Comparison of ENCODE assay signal across 9 mouse cellular contexts in genomic region chr7:19748219-19749195, GRCm38 (mm10). TPM values are rescaled to one million over a fixed set of nuclear protein-coding genes. Genes with fewer than 3 reads are reported as not detected.
DNase-seq lines count a peak whose midpoint lies in the region; ATAC-seq and TF ChIP-seq lines count a peak whose summit lies in the region.
"Had no signal": no experiment of that assay in that cellular context is flagged by ENCODE, and none has a peak within 500 bp of the region (broad histone marks: within the 10 kb centered on the region; RNA-seq: fewer than 3 reads in every experiment).

No protein-coding gene starts in this region.

- no peaks in the 10 kb centered on the region for H3K36me3 ChIP-seq in heart, embryonic 16.5 days (ENCODE audit: control insufficient read depth, insufficient read depth)
- H3K36me3 ChIP-seq in limb, embryonic 13.5 days: peaks cover 12% of the 10 kb centered on the region
- H3K36me3 ChIP-seq in myocyte (ENCODE audit: control insufficient read depth, insufficient read depth): no peaks in the 10 kb centered on the region

- peak overlapping the region; percentile 23 for H3ac ChIP-seq in myocyte (ENCODE audit: control insufficient read depth, insufficient read length)

- peaks cover 23% of the 10 kb centered on the region for H3K4me1 ChIP-seq in brown adipose tissue, adult 24 weeks (ENCODE audit: control insufficient read depth, insufficient read depth, insufficient read length, low read length)
- H3K4me1 ChIP-seq in heart, embryonic 16.5 days (ENCODE audit: control insufficient read depth, insufficient read depth, low read length): peaks cover 57% of the 10 kb centered on the region
- H3K4me1 ChIP-seq in limb, embryonic 13.5 days: peaks cover 47% of the 10 kb centered on the region

- peak; percentile 22 to 24 for DNase-seq in left cerebral cortex, adult 2 months (ENCODE audit: extremely low spot score in 1 of 2, low spot score in 2 of 2)
- no peak for DNase-seq in left cerebral cortex, adult 8-10 months (ENCODE audit: low spot score in 2 of 2)
- DNase-seq in frontal cortex, postnatal 25 days (ENCODE audit: low spot score in 2 of 2): no peak

- peak overlapping the region; percentile 63 for H3K4me3 ChIP-seq in left cerebral cortex, adult 2 months
- peak overlapping the region; percentile 89 for H3K4me3 ChIP-seq in brown adipose tissue, adult 24 weeks (ENCODE audit: insufficient read depth, low read depth, low read length)
- peak overlapping the region; percentile 71 for H3K4me3 ChIP-seq in heart, embryonic 16.5 days (ENCODE audit: low read length)
- H3K4me3 ChIP-seq in limb, embryonic 13.5 days: peak overlapping the region; percentile 84
- peak overlapping the region; percentile 63 for H3K4me3 ChIP-seq in myocyte

- no peaks in the 10 kb centered on the region for H3K9me3 ChIP-seq in heart, embryonic 16.5 days (replicated peaks; ENCODE audit: control insufficient read depth, low read length)
- no peaks in the 10 kb centered on the region for H3K9me3 ChIP-seq in limb, embryonic 13.5 days

- H3K27me3 ChIP-seq in heart, embryonic 16.5 days (ENCODE audit: control insufficient read depth, insufficient read depth, low read length): no peaks in the 10 kb centered on the region
- H3K27me3 ChIP-seq in limb, embryonic 13.5 days: no peaks in the 10 kb centered on the region
- H3K27me3 ChIP-seq in myocyte (ENCODE audit: control insufficient read depth, insufficient read depth, insufficient read length): no peaks in the 10 kb centered on the region

- WGBS in heart, embryonic 16.5 days: under 1% methylated on average over 32 of the region's 32 CpGs
- WGBS in limb, embryonic 13.5 days: under 1% methylated on average over 32 of the region's 32 CpGs

- ATAC-seq in heart, embryonic 16.5 days (replicated peaks; ENCODE audit: extremely low read depth, insufficient read depth, low FRiP score): no peak
- no peak for ATAC-seq in limb, embryonic 13.5 days (ENCODE audit: low FRiP score, low read depth)
- ATAC-seq in activated CD4-positive, CD25-positive, alpha-beta regulatory T cell, adult 4 months: no peak

- intact Hi-C loops in left cerebral cortex, adult 2 months (cut with DNase I): no loop called here

- H3K27ac ChIP-seq in left cerebral cortex, adult 2 months: peak overlapping the region; percentile 63
- H3K27ac ChIP-seq in brown adipose tissue, adult 24 weeks (replicated peaks; ENCODE audit: low read depth, low read length): peak overlapping the region; percentile 95
- H3K27ac ChIP-seq in heart, embryonic 16.5 days (ENCODE audit: low read length): peak overlapping the region; percentile 89
- H3K27ac ChIP-seq in limb, embryonic 13.5 days: peak overlapping the region; percentile 89

- TF ChIP-seq POLR2A in myocyte (IDR thresholded peaks at IDR 0.05; ENCODE audit: insufficient read length, low read depth): no peak

- H3K9ac ChIP-seq in heart, embryonic 16.5 days (ENCODE audit: low read length): peak overlapping the region; percentile 87
- H3K9ac ChIP-seq in limb, embryonic 13.5 days: peak overlapping the region; percentile 92

- no peak for TF ChIP-seq CTCF in left cerebral cortex, adult 2 months (IDR thresholded peaks at IDR 0.05)

- peak overlapping the region; percentile 85 for H3K4me2 ChIP-seq in heart, embryonic 16.5 days (ENCODE audit: low read depth, low read length)
- peak overlapping the region; percentile 85 for H3K4me2 ChIP-seq in limb, embryonic 13.5 days (replicated peaks)
- H3K4me2 ChIP-seq in myocyte (ENCODE audit: low read depth): peak overlapping the region; percentile 92

- no peaks in the 10 kb centered on the region for H3K79me2 ChIP-seq in myocyte (ENCODE audit: control insufficient read depth, insufficient read depth)

TF ChIP-seq in myocyte, 11 proteins besides CTCF, POLR2A, EP300 and RAD21:
- TF ChIP-seq E2F4 (IDR thresholded peaks at IDR 0.05; ENCODE audit: insufficient read depth): no peak
- no peak for TF ChIP-seq MAX (IDR thresholded peaks at IDR 0.05; ENCODE audit: low read depth)
- TF ChIP-seq SRF (IDR thresholded peaks at IDR 0.05; ENCODE audit: control insufficient read depth, insufficient read length, low read depth): no peak
- no peak for TF ChIP-seq POLR2AphosphoS2 (IDR thresholded peaks at IDR 0.05; ENCODE audit: insufficient read length, low read depth)
- TF ChIP-seq CEBPB (IDR thresholded peaks at IDR 0.05; ENCODE audit: insufficient read depth, poor library complexity, severe bottlenecking): no peak
- TF ChIP-seq REST (IDR thresholded peaks at IDR 0.05; ENCODE audit: insufficient read depth, insufficient read length): no peak
- no peak for TF ChIP-seq MYOD1 (IDR thresholded peaks at IDR 0.05; ENCODE audit: control insufficient read depth in 1 of 3, insufficient read length in 2 of 3, low read depth in 2 of 3)
- no peak for TF ChIP-seq USF1 (IDR thresholded peaks at IDR 0.05; ENCODE audit: low read depth)

RNA-seq across cellular contexts. Expression of gene Nectin2, which starts 1.8 kb away (rescaled TPM):
- 1 to 10 TPM; 7.9 to 8.2 TPM for total RNA-seq in left cerebral cortex, adult 2 months (2021)
- total RNA-seq in left cerebral cortex, adult 8-10 months (2022): 1 to 10 TPM; 6.5 to 8.0 (median 7.4) TPM
- polyA plus RNA-seq in brown adipose tissue, adult 24 weeks (2012; ENCODE audit: insufficient read depth, insufficient read length, missing spikeins): 36.0 and 38.3 TPM in 2 replicates
- polyA plus RNA-seq in heart, embryonic 16.5 days (2015; fragmentation: Nextera tagmentation; extraction: Ambion mirVana): 63.5 and 76.8 TPM in 2 replicates
- polyA plus RNA-seq in limb, embryonic 13.5 days (2015; fragmentation: Nextera tagmentation; extraction: Ambion mirVana): 88.6 and 88.7 TPM in 2 replicates
- polyA plus RNA-seq in myocyte (2012; fragmentation: generic; extraction: Trizol): 27.1 TPM
- under 1 TPM in 1 of 2 experiments, not detected in 1; 0.56 TPM for polyA plus RNA-seq in activated CD4-positive, CD25-positive, alpha-beta regulatory T cell, adult 4 months (2017; shearing (Covaris generic))

RNA-seq across cellular contexts. Expression of gene Bcam, which starts 22.3 kb away (rescaled TPM):
- total RNA-seq in left cerebral cortex, adult 2 months (2021): 10 to 100 TPM; 12.2 to 15.1 TPM
- 10 to 100 TPM; 15.8 to 18.7 (median 17.1) TPM for total RNA-seq in left cerebral cortex, adult 8-10 months (2022)
- 7.6 and 20.8 TPM in 2 replicates for polyA plus RNA-seq in brown adipose tissue, adult 24 weeks (2012; ENCODE audit: insufficient read depth, insufficient read length, missing spikeins)
- polyA plus RNA-seq in heart, embryonic 16.5 days (2015; fragmentation: Nextera tagmentation; extraction: Ambion mirVana): 413 and 444 TPM in 2 replicates
- polyA plus RNA-seq in limb, embryonic 13.5 days (2015; fragmentation: Nextera tagmentation; extraction: Ambion mirVana): 69.0 and 72.7 TPM in 2 replicates
- 29.3 TPM for polyA plus RNA-seq in myocyte (2012; fragmentation: generic; extraction: Trizol)
- 1 to 10 TPM; 1.4 to 1.6 TPM for polyA plus RNA-seq in activated CD4-positive, CD25-positive, alpha-beta regulatory T cell, adult 4 months (2017; shearing (Covaris generic))

RNA-seq across cellular contexts. Expression of gene Tomm40, which starts 33.3 kb away (rescaled TPM):
- 100 to 1,000 TPM; 117 TPM for total RNA-seq in left cerebral cortex, adult 2 months (2021)
- total RNA-seq in left cerebral cortex, adult 8-10 months (2022): 100 to 1,000 TPM; 109 to 112 (median 111) TPM
- 64.2 and 86.3 TPM in 2 replicates for polyA plus RNA-seq in brown adipose tissue, adult 24 weeks (2012; ENCODE audit: insufficient read depth, insufficient read length, missing spikeins)
- 146 and 158 TPM in 2 replicates for polyA plus RNA-seq in heart, embryonic 16.5 days (2015; fragmentation: Nextera tagmentation; extraction: Ambion mirVana)
- polyA plus RNA-seq in limb, embryonic 13.5 days (2015; fragmentation: Nextera tagmentation; extraction: Ambion mirVana): 126 and 133 TPM in 2 replicates
- 112 TPM for polyA plus RNA-seq in myocyte (2012; fragmentation: generic; extraction: Trizol)
- 10 to 100 TPM in 1 of 2 experiments, 1 to 10 TPM in 1; 5.7 to 11.7 TPM for polyA plus RNA-seq in activated CD4-positive, CD25-positive, alpha-beta regulatory T cell, adult 4 months (2017; shearing (Covaris generic))

RNA-seq across cellular contexts. Expression of gene Cblc, which starts 48.1 kb away (rescaled TPM):
- total RNA-seq in left cerebral cortex, adult 2 months (2021): not detected
- total RNA-seq in left cerebral cortex, adult 8-10 months (2022): not detected
- polyA plus RNA-seq in brown adipose tissue, adult 24 weeks (2012; ENCODE audit: insufficient read depth, insufficient read length, missing spikeins): 1.6 TPM in 1 of 2 replicates, not detected in the other
- polyA plus RNA-seq in heart, embryonic 16.5 days (2015; fragmentation: Nextera tagmentation; extraction: Ambion mirVana): 1.2 and 2.0 TPM in 2 replicates
- 4.2 and 4.9 TPM in 2 replicates for polyA plus RNA-seq in limb, embryonic 13.5 days (2015; fragmentation: Nextera tagmentation; extraction: Ambion mirVana)
- 0.90 TPM for polyA plus RNA-seq in myocyte (2012; fragmentation: generic; extraction: Trizol)
- polyA plus RNA-seq in activated CD4-positive, CD25-positive, alpha-beta regulatory T cell, adult 4 months (2017; shearing (Covaris generic)): not detected
- total RNA-seq: left cerebral cortex, postnatal 36 days had no signal

RNA-seq across cellular contexts. Expression of gene Apoe, which starts 49.5 kb away (rescaled TPM):
- 1,000 to 10,000 TPM; 1,824 to 1,912 TPM for total RNA-seq in left cerebral cortex, adult 2 months (2021)
- total RNA-seq in left cerebral cortex, adult 8-10 months (2022): 1,000 to 10,000 TPM; 1,704 to 2,821 (median 2,131) TPM
- 777 and 1,675 TPM in 2 replicates for polyA plus RNA-seq in brown adipose tissue, adult 24 weeks (2012; ENCODE audit: insufficient read depth, insufficient read length, missing spikeins)
- 588 and 662 TPM in 2 replicates for polyA plus RNA-seq in heart, embryonic 16.5 days (2015; fragmentation: Nextera tagmentation; extraction: Ambion mirVana)
- polyA plus RNA-seq in limb, embryonic 13.5 days (2015; fragmentation: Nextera tagmentation; extraction: Ambion mirVana): 236 and 241 TPM in 2 replicates
- polyA plus RNA-seq in myocyte (2012; fragmentation: generic; extraction: Trizol): 2.3 TPM
- polyA plus RNA-seq in activated CD4-positive, CD25-positive, alpha-beta regulatory T cell, adult 4 months (2017; shearing (Covaris generic)): 10 to 100 TPM in 1 of 2 experiments, 1 to 10 TPM in 1; 4.1 to 16.0 TPM

Comparison
In these comparisons a context has a peak if more than half of its experiments do, and no peak if none do; other contexts are left out.
1. DNase-seq: peak in left cerebral cortex, adult 2 months (2 of 2); none in left cerebral cortex, adult 8-10 months (0 of 2) and frontal cortex, postnatal 25 days (0 of 2).
2. RNA of gene Nectin2, which starts 1.8 kb away (polyA plus RNA-seq): 88.6 to 88.7 TPM in limb, embryonic 13.5 days, 63.5 to 76.8 TPM in heart, embryonic 16.5 days, 36.0 to 38.3 TPM in brown adipose tissue, adult 24 weeks and 27.1 TPM in myocyte (single experiment); 0.56 TPM in activated CD4-positive, CD25-positive, alpha-beta regulatory T cell, adult 4 months; every median in the first group is over 10 times any median in the second.
3. Peak in every context shown above with its lines, with median percentiles within 50 percentile points of each other: H3K27ac ChIP-seq, H3K4me3 ChIP-seq and H3K4me2 ChIP-seq.